Mouse (Mus musculus) adrenal gland, postnatal 10 days (tissue): ENCODE measurements at regions not wholly inside any gene's neighbourhood (a gene's known extent, or its start where the extent isn't known, plus 50 kb on each side); places are given as distances from the start of the nearest gene placed in this dataset.

Experiments used
- DNase-seq: peaks from one replicate; pipeline ENCODE4 v3.0.0; 2021; ENCODE audit warnings: mixed read lengths

DNA sequence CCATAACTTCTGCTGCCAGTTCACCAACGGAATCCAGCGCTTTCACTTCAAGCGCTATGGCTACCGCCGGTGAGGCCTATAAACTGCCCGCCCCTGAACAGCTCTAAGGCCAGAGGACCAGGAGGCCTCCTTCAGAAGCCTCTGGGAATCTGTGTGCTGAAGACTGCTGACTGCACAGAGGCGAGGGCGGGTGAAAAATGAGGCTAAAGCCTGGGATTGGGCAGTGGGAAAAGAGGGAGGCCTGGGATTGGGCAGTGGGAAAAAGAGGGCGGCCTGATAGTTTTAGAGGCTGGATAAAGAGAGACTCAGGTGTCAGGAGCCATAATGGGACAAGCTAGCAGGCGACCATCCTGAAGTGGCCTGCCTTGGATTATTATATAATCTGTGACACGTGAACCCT, 80.8 kb downstream of the Plekhb2 start:
- no peak for DNase-seq

DNA sequence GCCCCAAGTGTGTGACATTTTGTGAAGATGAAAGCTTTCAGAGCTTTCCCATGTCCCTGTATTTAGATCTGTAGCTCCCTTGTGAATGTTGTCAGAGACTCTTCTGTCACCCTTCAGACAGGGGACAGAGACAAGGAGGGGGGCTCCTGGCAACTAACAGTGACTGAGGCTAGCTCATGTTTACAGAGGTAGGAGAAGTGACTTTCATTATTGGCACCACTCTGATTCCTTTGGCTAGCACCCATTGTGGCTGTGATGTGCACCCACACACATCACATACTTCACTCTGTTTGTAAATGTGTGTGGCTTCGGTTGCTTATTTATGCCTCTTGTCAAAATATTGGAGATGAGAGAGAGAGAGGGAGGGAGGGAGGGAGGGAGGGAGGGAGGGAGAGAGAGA, 93.4 kb downstream of the Plekhb2 start:
- DNase-seq, result no peak

DNA sequence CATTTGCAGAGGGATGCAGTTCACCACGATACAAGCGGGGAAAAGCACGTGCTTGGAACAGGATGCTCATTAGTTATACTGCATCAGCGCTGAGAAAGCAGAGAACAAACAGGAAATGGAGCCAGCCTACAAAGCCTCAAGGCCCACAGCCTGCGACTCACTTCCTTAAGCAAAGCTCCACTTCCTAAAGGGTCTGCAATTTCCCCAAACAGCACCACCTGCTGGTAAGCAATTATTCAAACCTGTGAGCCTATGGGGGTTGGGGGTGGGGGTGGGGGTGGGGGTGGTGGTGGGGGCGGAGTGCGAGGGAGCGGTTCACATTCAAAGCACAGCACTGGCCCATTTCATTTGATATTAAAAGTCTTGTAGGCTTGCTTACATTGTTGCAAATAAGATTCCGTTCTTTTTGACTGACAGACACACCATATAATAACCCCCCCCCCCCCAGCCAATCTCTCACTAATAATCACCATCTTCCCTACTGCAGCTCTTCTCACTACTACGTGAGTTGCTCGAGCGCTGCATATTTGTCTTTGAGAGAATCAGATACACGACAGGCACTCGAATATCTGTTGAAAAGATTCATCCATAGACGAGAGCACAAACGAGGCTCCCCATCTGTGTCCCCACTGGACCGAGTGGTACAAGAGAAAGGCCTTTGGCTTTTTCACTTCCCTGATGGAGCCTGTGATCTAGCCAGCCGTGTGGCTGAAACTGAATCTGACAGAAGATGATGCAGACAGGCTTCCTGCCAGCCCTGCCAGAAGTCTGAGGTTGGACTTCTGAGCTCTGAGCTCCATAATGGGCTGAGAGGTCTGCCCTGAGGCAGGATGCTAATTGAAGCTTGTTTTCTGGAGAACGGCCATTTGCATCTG, 112.1 kb downstream of the Plekhb2 start:
- DNase-seq, result no peak

DNA sequence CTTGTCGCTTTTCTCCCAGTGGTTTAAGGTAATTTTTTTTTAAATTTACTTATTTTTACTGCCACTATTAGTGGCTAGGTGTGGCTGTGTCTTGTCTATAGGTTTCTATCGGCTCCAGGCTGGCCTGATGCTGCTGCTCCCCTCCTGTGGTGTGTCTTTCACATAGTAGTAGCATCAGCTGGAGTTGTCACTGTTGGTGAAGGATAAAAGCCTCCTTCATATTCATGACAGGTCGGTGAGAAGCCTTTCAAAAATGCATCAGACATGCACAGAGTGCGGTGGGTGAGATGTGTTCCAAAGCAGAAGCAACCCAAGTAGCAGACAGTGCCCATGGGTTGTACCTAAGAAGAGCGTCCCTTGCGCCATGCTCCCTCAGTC, 112.7 kb downstream of the Plekhb2 start:
- DNase-seq, result no peak

DNA sequence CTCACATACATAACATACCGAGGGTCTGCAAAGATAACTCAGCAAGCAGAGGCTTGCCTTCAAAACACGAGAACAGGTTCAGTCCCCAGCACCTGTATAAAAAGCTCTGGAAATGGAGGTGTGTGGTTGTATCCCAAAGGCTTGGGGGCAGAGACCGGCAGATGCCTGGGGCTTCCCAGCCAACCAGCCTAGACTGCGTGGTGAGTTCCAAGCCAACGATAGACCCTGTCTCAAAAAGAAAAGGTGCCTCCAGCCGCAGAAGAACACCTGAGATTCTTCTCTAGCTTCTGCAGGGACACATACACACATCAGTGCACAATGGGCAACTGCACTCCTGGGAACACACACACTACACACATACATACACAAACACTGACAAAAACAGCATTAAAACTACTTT, 125.0 kb downstream of the Plekhb2 start:
- no peak for DNase-seq

DNA sequence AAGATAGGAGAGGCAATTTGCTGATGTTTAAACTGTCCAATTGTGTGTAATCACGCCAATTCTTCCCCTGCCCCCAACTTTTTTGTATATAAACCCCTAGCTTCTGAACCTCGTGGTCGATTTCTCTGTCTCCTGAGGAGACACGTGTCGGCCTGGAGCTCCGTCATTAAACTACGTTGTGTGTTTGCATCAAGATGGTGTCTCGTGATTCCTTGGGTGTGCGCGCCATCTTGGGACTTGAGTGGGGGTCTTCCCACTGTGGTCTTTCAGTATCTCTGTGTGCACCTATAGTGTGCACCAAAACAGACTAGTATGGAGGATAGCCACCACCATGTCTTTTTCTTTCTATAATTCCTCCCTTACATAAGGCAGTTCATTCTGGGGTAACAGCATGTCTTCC, 128.4 kb downstream of the Plekhb2 start:
- DNase-seq, result no peak

DNA sequence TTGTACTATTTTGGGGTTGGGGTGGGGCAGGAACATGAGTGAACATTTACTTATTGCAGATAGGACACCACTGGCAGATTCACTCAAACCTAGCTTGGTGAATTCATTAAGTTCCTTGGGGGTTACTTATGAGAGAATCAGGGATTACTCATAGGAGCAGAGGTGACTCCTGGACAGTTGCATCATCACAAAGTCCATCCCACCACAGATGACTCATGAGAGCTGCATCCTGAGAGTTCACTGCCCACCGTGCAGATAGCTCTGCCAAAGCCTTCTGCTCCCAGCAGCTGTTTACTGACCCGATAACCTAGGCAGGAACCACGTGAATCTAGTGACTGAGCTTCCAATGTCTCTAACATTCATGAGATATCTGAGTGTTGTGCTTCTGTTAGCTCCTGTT, 129.6 kb downstream of the Plekhb2 start:
- DNase-seq, result no peak

DNA sequence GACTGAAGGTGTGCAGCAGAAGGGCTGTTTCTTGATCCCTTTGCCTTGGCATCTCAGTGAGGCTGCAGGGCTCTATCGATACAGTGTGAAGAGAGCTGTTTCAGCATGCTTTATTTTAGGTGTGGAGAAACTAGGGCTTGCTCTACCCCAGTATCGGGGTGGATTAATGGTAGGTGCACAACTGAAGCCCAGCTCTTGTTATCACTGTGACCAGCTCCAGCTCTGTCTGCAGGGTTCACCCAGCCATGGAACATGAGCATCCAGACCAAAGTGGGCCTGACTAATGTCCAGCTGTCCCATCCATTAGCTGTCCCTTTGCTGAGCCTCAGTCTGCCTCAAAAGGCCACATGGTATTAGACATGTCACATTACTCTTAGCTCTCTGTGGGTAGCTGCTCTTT, 132.2 kb downstream of the Plekhb2 start:
- DNase-seq, result no peak

DNA sequence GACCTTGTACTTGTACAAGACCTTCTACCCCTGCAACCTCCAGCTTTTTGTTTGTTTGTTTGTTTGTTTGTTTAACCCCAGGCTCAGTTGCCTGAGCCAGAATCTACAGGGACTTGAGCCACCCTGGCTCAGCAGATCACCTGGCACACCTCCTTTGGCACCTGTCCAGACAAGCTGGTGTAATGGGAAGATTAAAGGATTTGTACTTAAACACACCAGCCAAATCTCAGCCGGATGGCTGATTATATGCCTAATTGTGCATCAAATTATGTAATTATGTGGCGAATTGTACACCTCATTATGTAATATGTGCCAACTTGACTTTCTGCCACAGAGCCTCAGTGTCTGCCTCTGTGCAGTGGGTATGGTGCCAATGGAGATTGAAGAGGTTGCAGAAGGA, 133.2 kb downstream of the Plekhb2 start:
- no peak for DNase-seq

DNA sequence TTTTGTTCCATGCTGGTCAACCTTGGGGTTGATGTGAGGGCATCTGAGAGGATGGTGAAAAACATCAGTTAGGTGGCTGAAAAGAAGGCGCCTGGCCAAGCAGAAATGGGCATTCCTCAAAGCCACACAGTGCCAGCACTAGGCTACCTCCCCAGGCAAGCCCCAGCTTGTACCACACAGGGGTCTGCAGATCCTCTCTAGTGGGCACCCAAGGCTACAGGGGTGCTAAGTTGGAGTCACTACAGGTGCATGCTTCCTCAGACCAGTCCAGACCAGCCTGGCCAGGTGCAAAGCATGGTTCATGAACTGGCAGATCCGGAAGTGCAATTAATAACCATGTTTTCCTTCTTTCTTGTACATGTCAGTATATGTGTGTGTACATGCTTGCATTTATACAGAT, 137.1 kb downstream of the Plekhb2 start:
- no peak for DNase-seq

DNA sequence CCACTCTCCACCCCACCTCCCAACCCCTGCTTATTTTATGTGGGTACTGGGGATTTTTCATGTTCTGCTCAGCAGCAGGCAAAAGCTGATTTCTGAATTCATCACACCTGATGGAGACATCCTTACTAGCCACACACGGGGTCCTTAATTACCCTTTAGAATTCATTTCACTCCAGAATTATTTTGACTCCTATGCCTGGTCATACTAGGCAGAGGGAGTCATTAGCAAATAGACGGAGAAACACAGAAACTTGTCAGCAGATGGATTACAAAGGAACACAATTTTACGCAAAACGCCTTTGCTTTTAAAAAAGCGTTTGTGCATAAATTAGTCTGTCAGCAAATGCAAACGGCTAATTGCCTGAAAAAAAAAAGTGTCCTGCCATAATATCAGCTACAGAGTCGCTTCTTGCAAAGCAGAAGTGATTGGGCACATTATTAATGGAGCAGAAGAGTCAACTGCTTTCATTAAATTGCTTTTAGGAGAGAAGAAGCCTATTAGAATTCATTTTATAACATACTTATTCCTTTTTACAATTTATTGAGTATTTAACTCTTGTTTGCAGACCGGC, 138.0 kb downstream of the Plekhb2 start:
- DNase-seq, result no peak

DNA sequence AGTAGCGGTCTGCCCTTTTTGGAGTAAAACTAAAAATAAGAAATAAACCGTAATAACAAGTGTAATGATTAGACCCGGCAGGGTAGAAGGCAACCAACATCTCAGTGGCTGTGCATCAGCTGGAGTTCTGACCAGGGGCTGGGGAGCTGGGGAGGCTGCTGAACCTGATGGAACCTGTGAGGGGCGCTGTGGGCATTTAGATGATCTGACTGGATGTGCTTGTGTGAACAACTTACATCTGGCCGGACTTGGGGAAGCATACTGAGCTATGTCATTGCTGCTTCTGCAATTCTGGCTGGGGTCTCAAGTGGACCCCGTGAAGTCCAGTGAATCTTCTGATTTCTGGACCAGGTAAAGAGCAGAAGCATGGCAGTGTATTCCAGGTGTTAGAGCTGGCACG, 138.4 kb downstream of the Plekhb2 start:
- DNase-seq, result peak; percentile 5

DNA sequence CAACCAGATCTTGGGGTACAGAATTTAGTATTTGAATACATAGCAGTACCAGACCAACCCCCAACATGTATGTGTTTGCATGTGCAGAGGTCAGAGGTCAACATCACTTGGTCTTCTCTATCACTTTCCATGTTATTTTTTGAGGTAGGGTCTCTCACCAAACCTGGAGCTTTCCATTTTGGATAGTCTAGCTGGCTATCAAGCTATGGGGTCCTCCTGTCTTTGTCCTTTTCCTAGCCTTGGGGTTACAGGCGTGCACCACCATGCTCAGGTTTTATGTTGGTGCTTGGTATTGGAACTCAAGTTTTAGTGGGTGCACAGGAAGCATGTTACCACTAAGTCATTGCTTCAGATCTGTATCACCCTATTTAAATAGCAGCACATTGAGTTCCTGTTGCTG, 151.0 kb downstream of the Plekhb2 start:
- no peak for DNase-seq

DNA sequence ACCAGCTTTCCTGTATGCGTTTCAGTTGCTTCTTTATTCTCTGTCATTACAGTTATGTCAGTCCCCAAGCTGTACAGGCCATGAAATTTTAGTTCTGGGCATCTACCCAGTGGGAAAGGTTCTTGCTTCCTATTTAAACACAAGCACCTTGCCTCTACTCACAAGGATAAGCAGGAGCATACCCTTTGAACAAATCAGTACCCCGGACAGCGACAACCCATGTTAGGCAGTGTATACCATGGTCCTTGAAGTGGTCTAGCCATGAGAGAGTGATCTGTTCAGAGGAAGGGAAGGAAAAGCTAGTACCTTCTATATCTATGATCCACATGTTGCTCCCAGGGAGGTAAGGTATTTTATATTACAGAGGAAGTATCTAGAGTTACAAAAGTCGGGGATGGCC, 167.7 kb downstream of the Plekhb2 start:
- DNase-seq, result peak; percentile 59

DNA sequence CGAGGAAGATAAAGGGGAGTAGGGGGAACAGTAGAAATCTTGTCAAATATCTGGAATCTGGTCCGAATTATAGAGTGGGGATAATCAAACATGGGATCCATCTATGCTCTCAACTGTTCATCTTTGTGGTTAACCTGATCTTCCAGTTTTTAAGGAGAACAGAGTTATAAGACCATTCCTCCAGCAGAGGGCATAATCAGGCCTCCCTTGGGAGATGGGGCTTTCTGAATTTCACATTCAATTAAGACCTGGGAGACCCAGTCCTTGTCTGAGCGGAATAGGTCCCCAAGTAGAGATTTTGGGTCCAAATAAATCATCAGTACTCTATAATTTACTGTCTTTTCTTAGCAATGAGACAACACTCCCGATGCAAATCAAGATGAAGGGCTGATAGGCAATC, 182.8 kb downstream of the Plekhb2 start:
- DNase-seq, result peak; percentile 19

DNA sequence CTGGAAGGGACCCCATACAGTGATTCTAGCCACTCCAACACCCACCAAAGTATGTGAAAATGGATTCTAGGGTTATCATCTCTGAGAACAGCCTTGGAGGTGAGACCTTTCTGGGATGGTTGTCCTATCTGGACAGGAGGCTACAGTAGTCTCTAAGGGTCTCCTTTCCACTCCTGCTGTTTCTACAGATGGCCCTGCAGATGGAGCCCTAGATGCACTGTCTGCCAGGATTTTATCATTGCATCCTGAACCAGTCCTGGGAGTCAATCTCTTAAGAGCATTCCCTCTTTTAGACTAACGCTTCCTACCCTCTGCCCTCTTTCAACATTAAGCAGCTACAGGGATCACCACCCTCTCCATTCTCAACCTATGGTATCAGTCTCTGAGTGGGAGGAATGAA, 223.0 kb downstream of the Plekhb2 start:
- no peak for DNase-seq

DNA sequence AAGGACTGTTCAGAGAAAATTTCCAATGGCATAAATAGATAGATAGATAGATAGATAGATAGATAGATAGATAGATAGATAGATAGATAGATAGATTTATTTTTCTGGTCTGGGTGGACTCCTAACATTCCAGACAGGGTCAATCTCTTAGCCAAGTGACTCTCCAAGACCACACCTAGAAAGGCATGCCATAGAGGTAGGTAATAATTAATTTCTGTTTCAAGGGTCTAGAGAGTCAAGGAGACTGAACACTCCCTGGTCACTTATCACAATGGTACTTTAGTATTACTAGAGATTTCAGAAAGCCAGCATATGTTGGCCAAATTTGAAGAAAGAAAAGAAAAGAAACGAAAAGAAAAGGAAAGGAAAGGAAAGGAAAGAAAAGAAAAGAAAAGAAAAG, 245.1 kb downstream of the Plekhb2 start:
- no peak for DNase-seq

DNA sequence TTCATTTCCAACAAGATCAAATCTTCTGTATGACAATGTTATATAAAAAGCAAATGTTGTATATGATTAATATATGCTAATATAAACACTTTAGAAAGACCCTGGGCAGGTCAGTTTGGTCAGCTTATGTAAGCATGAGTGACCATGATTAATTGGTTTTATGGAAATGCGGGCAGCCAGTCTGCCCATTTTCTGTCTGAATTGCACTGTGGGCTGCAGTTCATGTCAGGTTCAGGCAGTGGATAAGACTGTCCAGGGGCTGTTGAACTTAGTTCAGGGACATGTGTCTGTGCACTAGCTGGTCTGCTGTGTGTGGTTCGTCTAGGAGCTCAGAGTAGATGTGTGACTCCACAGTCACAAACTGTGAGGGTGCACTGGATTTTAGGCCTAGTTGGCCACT, 246.0 kb downstream of the Plekhb2 start:
- DNase-seq, result no peak

DNA sequence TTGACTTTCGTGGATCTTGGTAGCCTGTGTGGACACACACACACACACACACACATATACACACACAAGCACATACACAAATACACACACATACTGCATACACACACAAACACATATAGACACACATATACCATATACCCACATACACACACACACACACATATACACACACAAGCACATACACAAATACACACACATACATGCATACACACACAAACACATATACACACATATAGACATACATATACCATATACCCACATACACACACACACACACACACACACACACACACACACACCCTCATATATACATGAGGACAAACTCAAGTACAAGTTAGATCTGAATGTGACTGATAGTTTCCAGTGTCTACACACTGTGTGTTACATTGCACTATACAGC, 256.9 kb downstream of the Plekhb2 start:
- DNase-seq, result no peak

DNA sequence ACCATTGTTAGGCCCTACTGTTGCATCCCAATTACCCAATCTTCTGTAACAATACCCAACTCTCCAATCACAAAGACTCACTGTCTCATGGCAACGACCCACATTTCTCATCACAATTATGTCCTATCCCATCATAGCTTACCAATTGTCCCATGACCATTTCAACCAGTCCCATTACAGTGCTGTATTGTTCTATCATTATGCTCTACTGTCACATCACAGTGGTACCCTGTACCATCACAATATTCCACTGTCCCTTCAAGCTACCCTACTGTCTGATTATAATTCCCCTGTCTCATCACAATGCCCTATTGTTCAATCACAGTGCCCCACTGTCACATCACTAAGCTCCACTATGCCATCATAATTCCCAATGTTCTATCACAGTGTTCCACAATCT, 260.0 kb downstream of the Plekhb2 start:
- no peak for DNase-seq

DNA sequence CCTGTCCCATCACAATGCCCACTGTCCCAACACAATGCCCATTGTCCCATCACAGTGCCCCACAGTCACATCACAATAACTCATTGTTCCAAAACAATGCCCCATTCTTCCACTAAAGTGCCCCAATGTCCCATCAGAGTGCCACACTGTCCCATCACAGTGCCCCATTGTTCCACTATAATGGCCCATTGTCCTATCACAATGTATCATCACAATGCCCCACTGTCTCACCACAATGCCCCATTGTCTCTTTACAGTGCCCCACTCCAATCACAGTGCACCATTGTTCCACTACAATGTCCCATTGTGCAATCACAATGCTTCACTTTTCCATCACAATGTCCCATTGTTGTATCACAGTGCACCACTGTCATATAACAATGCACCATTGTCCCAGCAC, 265.7 kb downstream of the Plekhb2 start:
- no peak for DNase-seq

DNA sequence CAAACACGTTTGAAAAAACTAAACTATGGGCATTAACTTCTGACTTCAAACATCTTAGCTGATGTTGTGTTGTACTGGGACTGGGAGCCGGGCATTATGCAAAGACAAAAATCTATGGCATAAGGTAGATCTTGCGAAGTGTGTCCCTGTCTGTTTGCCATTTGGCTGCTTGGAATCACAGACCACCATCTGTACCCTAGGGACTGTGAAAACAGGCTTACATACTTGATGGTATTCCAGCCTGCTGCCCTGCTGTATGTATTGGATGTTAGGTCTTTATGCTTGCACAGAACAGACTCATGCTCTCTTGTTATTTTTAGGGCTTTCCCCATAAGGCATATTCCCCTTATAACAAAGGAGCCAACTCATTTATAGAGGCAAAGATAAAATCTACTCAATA, 288.1 kb downstream of the Plekhb2 start:
- no peak for DNase-seq

DNA sequence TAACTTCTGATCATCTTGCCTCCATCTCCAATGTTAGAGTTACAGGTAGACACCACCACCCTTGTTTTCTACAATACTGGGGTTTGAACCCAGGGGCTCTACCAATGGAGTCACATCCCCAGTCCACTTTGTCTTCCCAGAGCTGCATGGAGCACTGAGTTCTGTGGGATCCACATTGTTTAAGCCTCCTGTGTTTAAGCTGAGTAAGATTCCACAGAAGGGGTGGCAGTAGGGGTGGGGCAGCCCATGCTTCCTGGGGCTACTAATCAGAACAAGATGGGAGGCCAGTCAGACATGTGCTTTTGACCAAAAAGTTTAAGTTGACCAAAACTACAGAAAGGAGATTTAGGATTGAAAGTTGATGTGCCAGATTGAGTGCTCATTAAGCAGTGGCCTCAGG, 299.3 kb downstream of the Plekhb2 start:
- no peak for DNase-seq

DNA sequence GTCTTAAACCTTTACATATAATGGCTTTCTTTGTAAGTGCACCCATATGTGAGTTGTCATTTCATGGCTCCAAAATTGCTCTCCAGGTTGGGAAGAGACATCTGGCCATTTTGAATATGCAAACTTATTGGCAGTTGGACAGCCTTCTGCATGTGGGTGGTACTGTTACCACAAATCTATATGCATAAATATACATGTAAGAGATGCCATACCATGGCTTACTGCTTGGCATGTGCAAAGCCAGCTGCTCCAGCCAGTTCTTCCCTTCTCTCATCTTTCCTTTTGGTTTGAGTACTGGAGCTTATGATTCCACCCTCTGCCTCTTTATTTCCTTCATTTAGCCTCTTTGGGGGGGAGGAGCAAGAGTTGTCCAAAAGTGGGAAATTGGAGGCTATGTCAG, 312.7 kb downstream of the Plekhb2 start:
- no peak for DNase-seq
